Mouse (Mus musculus) forebrain, embryonic 13.5 days (tissue): ENCODE data around the gene Clasp2. TPM values are rescaled to one million over a fixed set of nuclear protein-coding genes. Genes with fewer than 3 reads are reported as not detected.

Experiments
- ATAC-seq: fragments of 200-750 bp; cut with Nextera tagmentation; 2 replicates; pipeline ENCODE4 v1.8.0; 2017
- H3K27ac ChIP-seq: fragments of 300-500 bp; sonication (generic); 2 replicates; pipeline ENCODE4 v1.5.1; 2015; ENCODE audit warnings: inconsistent platforms, mild to moderate bottlenecking, moderate library complexity
- H3K27me3 ChIP-seq: fragments of 300-500 bp; sonication (generic); 2 replicates; pipeline ENCODE4 v1.6.1; 2015; ENCODE audit warnings: mild to moderate bottlenecking, inconsistent platforms
- H3K36me3 ChIP-seq: fragments of 300-500 bp; sonication (generic); 2 replicates; pipeline ENCODE4 v1.6.1; 2015; ENCODE audit warnings: mild to moderate bottlenecking, inconsistent platforms; ENCODE audit not compliant: poor library complexity, severe bottlenecking
- H3K4me1 ChIP-seq: fragments of 300-500 bp; sonication (generic); 2 replicates; pipeline ENCODE4 v1.6.1; 2015; ENCODE audit warnings: inconsistent platforms
- H3K4me2 ChIP-seq: fragments of 300-500 bp; sonication (generic); 2 replicates; pipeline ENCODE4 v1.6.1; 2015; ENCODE audit warnings: inconsistent platforms, mild to moderate bottlenecking, moderate library complexity
- H3K4me3 ChIP-seq: fragments of 300-500 bp; sonication (generic); 2 replicates; pipeline ENCODE4 v1.5.1; 2015; ENCODE audit warnings: mild to moderate bottlenecking, inconsistent platforms
- H3K9ac ChIP-seq: fragments of 300-500 bp; sonication (generic); 2 replicates; pipeline ENCODE4 v1.6.1; 2015; ENCODE audit warnings: mild to moderate bottlenecking, inconsistent platforms
- H3K9me3 ChIP-seq: fragments of 300-500 bp; sonication (generic); replicated peaks from 2 replicates; pipeline ENCODE4 v1.6.1; 2016; ENCODE audit warnings: inconsistent platforms
- WGBS: fragments of 180-500 bp; shearing (Covaris S2); methylation state at CpG from one replicate; pipeline ENCODE4 v1.1.7; 2015; 5-methylcytosine and 5-hydroxymethylcytosine counted together
- polyA plus RNA-seq: library from polyadenylated mRNA; unstranded; fragments of >200 nt; fragmentation: Nextera tagmentation; extraction: Ambion mirVana; gene quantifications from 2 replicates; pipeline ENCODE4 v1.2.1, GENCODE M21; 2015

Clasp2 gene
- polyA plus RNA-seq, 1 experiment from 2014 or later: 84.9 TPM

DNA sequence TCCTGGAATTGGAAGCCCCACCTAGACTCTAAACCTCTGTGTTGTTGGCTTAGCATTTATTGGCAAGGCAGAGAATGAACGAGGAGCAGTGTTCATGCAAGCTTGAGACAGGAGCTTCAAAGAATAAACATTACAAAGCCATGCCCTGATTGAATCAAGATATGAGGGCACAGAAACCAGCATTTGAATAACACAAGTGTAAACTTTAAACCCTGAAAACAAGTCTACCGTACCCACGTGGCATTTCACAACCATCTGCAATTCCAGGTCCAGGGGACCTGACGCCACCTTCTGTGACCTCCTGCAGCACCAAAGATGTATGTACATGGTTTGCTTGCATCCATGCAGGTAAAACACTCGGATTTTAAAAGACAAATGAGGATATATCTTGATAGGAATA, 181.4 kb downstream of the Clasp2 start:
- H3K4me2 ChIP-seq: no peak overlapping the region
- H3K27me3 ChIP-seq: no peaks in the 10 kb centered on the region
- no peak overlapping the region for H3K27ac ChIP-seq
- H3K9ac ChIP-seq: no peak overlapping the region
- no peak for ATAC-seq
- no peaks in the 10 kb centered on the region for H3K4me1 ChIP-seq
- peaks cover 42% of the 10 kb centered on the region for H3K36me3 ChIP-seq
- H3K4me3 ChIP-seq: no peak overlapping the region
- H3K9me3 ChIP-seq: no peaks in the 10 kb centered on the region
- 93% methylated on average over 5 of the region's 5 CpGs for WGBS

GRCm38 (mm10) chr9:113924883-113925282, 183.6 kb downstream of the Clasp2 start:
- H3K9me3 ChIP-seq: no peaks in the 10 kb centered on the region
- no peak overlapping the region for H3K4me3 ChIP-seq
- ATAC-seq: no peak
- H3K4me1 ChIP-seq: no peaks in the 10 kb centered on the region
- H3K9ac ChIP-seq: no peak overlapping the region
- H3K36me3 ChIP-seq: peaks cover 30% of the 10 kb centered on the region
- H3K27me3 ChIP-seq: no peaks in the 10 kb centered on the region
- no peak overlapping the region for H3K27ac ChIP-seq
- H3K4me2 ChIP-seq: no peak overlapping the region
- WGBS: 90% methylated on average over 5 of the region's 5 CpGs

DNA sequence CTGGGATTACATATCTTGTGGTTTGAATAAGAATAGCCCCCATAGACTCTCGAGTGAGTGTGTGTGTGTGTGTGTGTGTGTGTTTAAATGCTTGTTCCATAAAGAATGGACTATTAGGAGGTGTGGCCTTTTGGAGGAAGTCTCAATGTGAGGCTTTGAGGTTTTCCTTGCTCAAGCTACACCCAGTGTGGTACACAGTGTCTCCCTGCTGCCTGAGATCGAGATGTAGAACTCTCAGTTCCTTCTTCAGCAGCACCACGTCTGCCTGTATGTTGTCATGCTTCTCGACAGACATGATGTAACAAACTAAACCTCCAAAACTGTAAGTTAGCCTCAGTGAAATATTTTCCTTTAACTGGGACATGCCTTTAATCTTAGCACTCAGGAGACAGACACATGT, 187.3 kb downstream of the Clasp2 start:
- 91% methylated on average over 4 of the region's 4 CpGs for WGBS
- no peak overlapping the region for H3K27ac ChIP-seq

DNA sequence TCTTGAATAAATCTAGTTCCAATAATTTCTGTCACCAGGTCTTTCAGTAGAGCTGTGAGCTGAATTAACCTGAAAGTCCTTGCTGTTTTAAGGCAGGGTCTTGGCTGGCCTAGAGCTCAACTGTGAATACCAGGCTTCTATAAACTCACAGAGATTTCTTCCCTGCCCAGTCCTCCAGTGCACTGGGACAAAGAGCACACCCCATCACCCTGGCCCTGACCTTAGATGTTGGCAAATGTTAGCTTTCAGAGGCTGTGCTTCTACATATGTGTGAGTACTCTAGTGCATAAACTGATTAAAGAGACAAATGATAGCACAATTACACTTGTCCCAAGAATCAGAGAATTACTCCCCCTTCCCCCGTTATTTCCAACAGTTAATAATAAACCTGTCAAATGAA, 188.4 kb downstream of the Clasp2 start:
- Histone ChIP-seq H3K9ac (no peak overlapping the region), H3K36me3 (peaks cover 3% of the 10 kb centered on the region; the same call in 1 of the 2 replicates), H3K4me1 (peaks cover 24% of the 10 kb centered on the region), H3K27me3 (no peaks in the 10 kb centered on the region), H3K4me3 (no peak overlapping the region), H3K27ac (no peak overlapping the region), H3K9me3 (no peaks in the 10 kb centered on the region), H3K4me2 (peak overlapping the region; percentile 63)
- no peak for ATAC-seq
- WGBS: 65% methylated on average over 1 of the region's 1 CpGs

More for the DNA sequence above, 187.3 kb downstream of the Clasp2 start:
- H3K9me3 ChIP-seq: no peaks in the 10 kb centered on the region
- peaks cover 5% of the 10 kb centered on the region; the same call in 1 of the 2 replicates for H3K36me3 ChIP-seq
- no peak for ATAC-seq
- no peak overlapping the region for H3K4me2 ChIP-seq
- H3K27me3 ChIP-seq: no peaks in the 10 kb centered on the region
- H3K9ac ChIP-seq: no peak overlapping the region
- no peak overlapping the region for H3K4me3 ChIP-seq
- H3K4me1 ChIP-seq: peaks cover 18% of the 10 kb centered on the region

GRCm38 (mm10) chr9:113930534-113931374, 189.5 kb downstream of the Clasp2 start, which contains the start of gene Ubp1:
Ubp1 (plus strand) TSS chr9:113930934.
- Histone ChIP-seq H3K27me3 (no peaks in the 10 kb centered on the region), H3K4me2 (peak within 1 kb of the TSS; percentile 96), H3K27ac (peak within 1 kb of the TSS; percentile 89), H3K4me3 (peak within 1 kb of the TSS; percentile 97), H3K9ac (peak within 1 kb of the TSS; percentile 96), H3K36me3 (peaks cover 3% of the 10 kb centered on the region; the same call in 1 of the 2 replicates), H3K4me1 (peaks cover 32% of the 10 kb centered on the region), H3K9me3 (no peaks in the 10 kb centered on the region)
- WGBS: under 1% methylated on average over 43 of the region's 86 CpGs
- peak; percentile 97 for ATAC-seq

GRCm38 (mm10) chr9:113931375-113932099, 190.3 kb downstream of the Clasp2 start:
- Histone ChIP-seq H3K9ac (peak overlapping the region; percentile 96), H3K4me2 (peak overlapping the region; percentile 96), H3K36me3 (no peaks in the 10 kb centered on the region), H3K27me3 (no peaks in the 10 kb centered on the region), H3K27ac (peak overlapping the region; percentile 83), H3K4me3 (peak overlapping the region; percentile 97), H3K4me1 (peaks cover 33% of the 10 kb centered on the region), H3K9me3 (no peaks in the 10 kb centered on the region)
- ATAC-seq: 0 out of 2 replicates have a peak, but pooled peaks have one; percentile 7
- WGBS: under 1% methylated on average over 57 of the region's 91 CpGs

GRCm38 (mm10) chr9:113932100-113932470, 190.8 kb downstream of the Clasp2 start:
- no peak for ATAC-seq
- Histone ChIP-seq H3K4me3 (peak overlapping the region; percentile 97), H3K9me3 (no peaks in the 10 kb centered on the region), H3K27me3 (no peaks in the 10 kb centered on the region), H3K27ac (peak overlapping the region; percentile 83), H3K4me2 (peak overlapping the region; percentile 96), H3K36me3 (no peaks in the 10 kb centered on the region), H3K4me1 (peaks cover 33% of the 10 kb centered on the region), H3K9ac (peak overlapping the region; percentile 96)
- WGBS: 2% methylated on average over 8 of the region's 8 CpGs

GRCm38 (mm10) chr9:113932501-113932900, 191.2 kb downstream of the Clasp2 start:
- no peak overlapping the region for H3K27ac ChIP-seq
- H3K4me2 ChIP-seq: peak overlapping the region; percentile 96
- H3K27me3 ChIP-seq: no peaks in the 10 kb centered on the region
- peak overlapping the region; percentile 96 for H3K9ac ChIP-seq
- WGBS: 26% methylated on average over 11 of the region's 11 CpGs
- H3K4me1 ChIP-seq: peaks cover 33% of the 10 kb centered on the region
- no peak for ATAC-seq
- no peaks in the 10 kb centered on the region for H3K36me3 ChIP-seq
- no peaks in the 10 kb centered on the region for H3K9me3 ChIP-seq
- H3K4me3 ChIP-seq: peak overlapping the region; percentile 97

- H3K4me1 ChIP-seq: peaks cover 43% of the 10 kb centered on the region
- H3K4me2 ChIP-seq: no peak overlapping the region
- 78% methylated on average over 5 of the region's 5 CpGs for WGBS
- no peak overlapping the region for H3K9ac ChIP-seq
- H3K27ac ChIP-seq: no peak overlapping the region
- ATAC-seq: no peak
- H3K9me3 ChIP-seq: no peaks in the 10 kb centered on the region
- no peaks in the 10 kb centered on the region for H3K36me3 ChIP-seq
- no peak overlapping the region for H3K4me3 ChIP-seq
- H3K27me3 ChIP-seq: no peaks in the 10 kb centered on the region
Observed at GRCm38 (mm10) chr9:113935638-113936037, 194.4 kb downstream of the Clasp2 start.

GRCm38 (mm10) chr9:113939063-113939850, 198.0 kb downstream of the Clasp2 start:
- no peak overlapping the region for H3K4me2 ChIP-seq
- no peaks in the 10 kb centered on the region for H3K9me3 ChIP-seq
- H3K36me3 ChIP-seq: no peaks in the 10 kb centered on the region
- WGBS: 82% methylated on average over 9 of the region's 9 CpGs
- no peaks in the 10 kb centered on the region for H3K27me3 ChIP-seq
- H3K4me1 ChIP-seq: peaks cover 23% of the 10 kb centered on the region
- H3K4me3 ChIP-seq: no peak overlapping the region
- peak overlapping the region; percentile 41; the same call in 1 of the 2 replicates for H3K27ac ChIP-seq
- ATAC-seq: no peak
- H3K9ac ChIP-seq: no peak overlapping the region

DNA sequence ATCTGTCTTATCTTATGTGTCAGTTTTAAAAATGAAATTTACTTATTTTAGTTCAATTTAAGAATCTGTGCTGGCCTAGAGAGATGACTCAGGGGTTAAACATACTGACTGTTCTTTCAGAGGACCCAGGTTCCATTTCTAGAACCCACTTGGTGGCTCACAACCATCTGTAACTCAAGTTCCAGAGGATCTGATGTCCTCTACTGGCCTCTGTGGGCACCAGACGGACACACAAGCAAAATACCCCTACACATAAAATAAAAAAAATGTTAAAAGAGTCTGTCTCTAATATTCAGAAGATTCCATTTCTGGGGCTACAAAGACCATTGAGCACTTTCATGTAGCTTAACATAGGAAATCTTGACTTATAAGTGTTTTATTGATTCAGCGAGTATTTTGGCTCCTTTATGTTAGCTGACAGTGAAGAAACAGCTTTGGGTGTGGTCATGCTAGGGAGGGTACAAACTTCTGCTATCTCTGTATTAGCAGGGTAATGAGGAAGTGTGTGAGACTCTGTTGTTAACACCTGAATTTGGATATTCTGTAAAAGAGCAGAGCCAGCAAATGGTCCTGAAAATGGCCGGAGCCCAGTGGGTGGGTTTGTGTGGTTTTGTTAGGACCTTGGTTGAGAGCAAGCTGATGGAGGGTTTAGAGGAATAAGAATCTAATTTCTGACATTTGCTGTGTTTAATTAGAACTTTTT, 200.0 kb downstream of the Clasp2 start:
- H3K4me3 ChIP-seq: no peak overlapping the region
- H3K4me2 ChIP-seq: no peak overlapping the region
- ATAC-seq: no peak
- no peaks in the 10 kb centered on the region for H3K27me3 ChIP-seq
- peaks cover 10% of the 10 kb centered on the region for H3K4me1 ChIP-seq
- WGBS: 96% methylated on average over 3 of the region's 3 CpGs
- H3K27ac ChIP-seq: no peak overlapping the region
- no peaks in the 10 kb centered on the region for H3K9me3 ChIP-seq
- H3K36me3 ChIP-seq: peaks cover 15% of the 10 kb centered on the region
- H3K9ac ChIP-seq: no peak overlapping the region
